Mouse (Mus musculus) frontal cortex, postnatal 36 days (tissue): Measurements from ENCODE around the gene 9630041A04Rik.

ENCODE experiments used
- DNase-seq, 2 experiments: peaks; one replicate each; pipeline ENCODE4 v3.0.0; 2022; ENCODE audit warnings: low spot score in 2 of 2

The 9630041A04Rik gene

DNA sequence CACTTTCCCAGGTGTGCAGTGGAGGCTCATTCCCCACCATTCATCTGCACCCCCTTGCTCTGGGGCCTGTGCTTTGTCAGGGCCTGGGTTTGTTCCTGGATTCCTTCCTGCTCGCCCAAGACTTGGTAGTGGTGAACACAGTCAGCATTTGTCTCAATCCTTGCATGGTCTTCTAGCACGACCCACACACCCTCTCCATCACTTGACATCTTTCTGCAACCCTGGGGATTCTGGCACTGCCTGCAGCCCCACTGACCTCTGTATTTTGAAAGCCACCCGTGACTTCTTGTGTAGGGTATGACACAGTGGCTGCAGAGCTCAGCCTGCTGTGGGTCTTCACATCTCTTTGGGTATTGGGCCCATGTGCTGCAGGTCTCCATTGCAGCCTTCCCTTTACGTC lies 57.1 kb downstream of the 9630041A04Rik start:
- DNase-seq = no peak

GRCm38 (mm10) chr9:101919324-101919723 lies 57.7 kb downstream of the 9630041A04Rik start:
- DNase-seq = no peak

DNA sequence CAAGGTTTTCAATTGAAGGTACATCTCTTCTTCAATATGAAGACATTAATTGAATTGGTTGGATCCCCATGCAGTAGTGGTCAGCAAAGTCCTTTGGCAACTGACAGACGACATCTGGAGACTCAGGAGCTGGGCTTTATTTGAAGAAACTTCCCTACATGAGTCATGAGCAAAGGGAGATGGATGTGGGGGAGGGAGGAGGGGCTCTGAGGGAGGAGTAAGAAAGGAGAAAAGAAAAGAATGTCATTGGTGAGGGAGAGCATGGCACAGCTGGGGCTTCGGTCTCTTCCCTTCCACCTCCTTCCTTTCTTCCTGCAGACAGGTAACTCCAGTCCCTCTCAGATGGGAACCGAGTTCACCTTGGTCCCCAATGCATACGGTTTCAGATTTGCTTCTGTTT lies 61.2 kb downstream of the 9630041A04Rik start:
- no peak for DNase-seq

DNA sequence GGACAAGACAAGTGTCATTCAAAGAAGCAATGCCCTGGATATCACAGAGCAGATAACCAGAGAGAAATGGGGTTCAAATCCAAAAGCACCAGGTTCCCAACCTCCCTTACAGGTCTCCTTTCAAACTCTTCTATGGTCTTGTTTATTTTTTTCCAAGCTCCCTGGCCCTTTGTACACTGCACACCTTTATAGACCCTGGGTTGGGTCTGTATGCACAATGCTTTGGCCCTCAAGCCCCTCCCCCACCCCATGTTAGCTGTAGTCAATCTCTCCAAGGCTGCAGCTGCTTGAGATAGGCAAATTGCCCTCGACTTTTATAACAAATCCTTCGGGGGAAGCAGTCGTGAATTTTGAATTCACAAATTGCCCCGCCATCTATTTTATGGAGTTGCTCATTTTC lies 63.2 kb downstream of the 9630041A04Rik start:
- no peak for DNase-seq

GRCm38 (mm10) chr9:101933946-101934573 lies 72.4 kb downstream of the 9630041A04Rik start:
- no peak for DNase-seq

- DNase-seq = no peak
Measured at GRCm38 (mm10) chr9:101934887-101935286, 73.2 kb downstream of the 9630041A04Rik start.

DNA sequence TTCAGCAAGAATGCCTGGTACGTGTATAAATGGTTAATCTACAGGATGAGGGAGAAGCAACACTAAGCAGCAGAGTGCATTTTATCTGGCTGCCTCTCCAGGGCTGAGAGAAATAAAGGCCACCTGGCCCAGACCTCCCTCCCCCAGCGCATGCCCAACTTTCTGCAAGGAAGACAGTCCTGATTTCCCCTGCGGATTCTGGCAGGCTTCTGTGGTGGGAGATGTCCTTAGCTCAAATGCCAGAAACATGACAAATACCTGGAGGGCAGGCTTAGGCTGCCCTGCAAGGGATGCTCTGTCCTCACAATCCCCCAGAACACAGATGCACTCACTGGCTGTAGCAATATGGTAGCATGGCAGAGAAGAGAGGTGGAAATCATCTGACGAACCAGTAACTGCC lies 76.4 kb downstream of the 9630041A04Rik start:
- DNase-seq = no peak

DNA sequence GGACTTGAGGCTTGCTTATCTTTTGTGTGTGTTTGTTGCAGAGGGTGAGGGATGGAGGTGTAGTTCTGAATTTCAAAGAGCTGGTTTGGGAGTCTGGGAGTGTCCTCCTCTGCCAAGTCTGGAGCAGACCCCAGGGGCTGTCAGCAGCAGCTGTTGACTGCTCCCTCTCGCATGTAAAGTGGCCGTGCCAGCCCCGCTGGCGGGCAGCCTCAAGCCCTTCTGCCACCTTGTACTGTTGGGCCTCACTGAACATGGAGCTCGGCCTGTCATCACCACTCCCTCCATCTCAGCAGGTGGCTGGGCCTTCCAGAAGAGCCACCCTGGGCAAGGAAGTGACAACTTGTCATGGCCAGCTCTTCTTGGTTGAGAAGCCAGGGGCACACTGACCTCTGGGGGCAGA lies 77.4 kb downstream of the 9630041A04Rik start:
- DNase-seq = no peak

GRCm38 (mm10) chr9:101940182-101940581 lies 78.5 kb downstream of the 9630041A04Rik start:
- no peak for DNase-seq

DNA sequence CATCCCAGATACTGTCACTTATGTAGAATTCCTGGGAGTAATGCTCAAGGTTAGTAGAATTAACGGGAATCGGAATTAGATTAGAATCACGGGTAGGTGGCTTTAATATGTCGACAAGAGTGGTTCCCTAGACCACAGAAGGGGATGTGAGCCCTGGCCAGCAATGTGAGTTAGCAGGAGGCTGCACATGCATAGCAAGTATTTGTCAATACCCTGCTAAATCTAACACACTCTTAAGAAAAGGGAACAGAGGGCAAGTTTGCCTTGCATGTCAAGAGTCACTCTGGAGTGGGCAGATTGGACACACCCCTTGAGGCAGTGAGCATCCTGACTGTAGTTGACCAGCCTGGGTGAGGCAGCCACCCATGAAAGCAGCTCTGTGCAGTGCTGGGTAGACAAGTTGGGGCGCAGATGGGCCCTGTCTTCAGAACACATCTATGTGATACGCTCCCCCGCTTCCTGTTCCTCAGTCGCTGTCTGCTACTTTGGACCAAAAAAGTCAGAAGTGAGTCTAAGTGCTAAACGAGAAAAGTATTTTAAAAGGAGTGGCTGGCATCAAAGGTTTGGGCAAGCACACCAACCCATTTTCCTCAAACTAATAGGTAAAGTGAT lies 80.5 kb downstream of the 9630041A04Rik start:
- no peak for DNase-seq

DNA sequence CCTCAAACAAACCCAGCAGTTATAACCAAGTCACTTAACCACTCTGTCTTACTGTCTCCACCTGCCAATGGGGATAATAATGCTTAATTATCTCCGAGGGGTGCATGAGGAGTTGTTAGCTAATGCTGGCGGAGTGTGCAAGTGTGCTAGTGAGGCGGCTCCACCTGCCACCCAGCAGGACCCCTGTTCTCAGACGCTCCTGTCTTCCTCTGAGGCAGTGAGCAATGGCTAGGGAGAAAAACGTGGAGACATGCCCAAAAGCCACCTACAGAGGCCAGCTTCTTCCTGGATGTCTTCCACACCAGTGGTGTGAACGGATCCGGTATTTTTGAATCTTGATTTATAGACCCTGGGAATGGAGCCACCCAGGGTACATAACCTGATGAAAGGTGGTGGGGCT lies 83.7 kb downstream of the 9630041A04Rik start:
- DNase-seq = no peak

DNA sequence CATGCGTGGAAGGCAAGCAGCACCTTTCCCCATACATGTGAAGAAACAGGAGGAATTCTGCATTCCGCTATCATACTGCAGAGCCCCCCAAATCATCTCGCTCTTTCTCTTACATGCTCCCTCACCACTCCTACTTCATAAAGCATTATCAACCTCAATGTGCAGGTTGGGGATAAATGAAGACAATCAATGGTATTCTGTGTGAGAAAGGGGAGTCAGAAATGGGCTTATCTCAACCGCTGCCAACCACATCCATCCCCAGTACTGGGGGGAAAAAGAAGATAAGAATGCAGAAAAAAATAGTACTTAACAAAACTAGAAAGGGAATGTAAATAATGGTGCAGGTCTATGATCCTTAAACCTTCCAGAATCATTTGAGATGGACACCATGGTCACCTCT lies 84.2 kb downstream of the 9630041A04Rik start:
- DNase-seq = no peak

- DNase-seq = no peak
Measured at GRCm38 (mm10) chr9:101950101-101950500, 88.5 kb downstream of the 9630041A04Rik start.

DNA sequence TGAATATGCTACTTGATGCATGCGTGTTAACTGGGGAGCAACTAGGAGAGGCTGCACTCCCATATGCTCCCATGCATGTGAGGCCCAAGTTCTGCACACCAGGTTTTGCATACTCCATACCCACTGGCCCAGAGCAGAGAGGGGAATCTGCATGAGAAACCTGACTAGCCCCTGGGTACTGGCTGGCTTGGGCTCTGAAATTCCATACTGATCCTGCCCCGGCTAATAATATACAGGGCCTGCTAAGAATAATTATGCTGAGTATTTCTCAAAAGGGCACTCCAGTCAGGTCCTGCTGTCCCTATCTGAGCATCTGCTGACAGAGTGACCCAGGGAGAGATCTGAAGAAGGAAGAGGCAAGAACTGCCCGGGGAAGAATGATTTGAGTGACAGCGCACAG lies 92.9 kb downstream of the 9630041A04Rik start:
- no peak for DNase-seq

DNA sequence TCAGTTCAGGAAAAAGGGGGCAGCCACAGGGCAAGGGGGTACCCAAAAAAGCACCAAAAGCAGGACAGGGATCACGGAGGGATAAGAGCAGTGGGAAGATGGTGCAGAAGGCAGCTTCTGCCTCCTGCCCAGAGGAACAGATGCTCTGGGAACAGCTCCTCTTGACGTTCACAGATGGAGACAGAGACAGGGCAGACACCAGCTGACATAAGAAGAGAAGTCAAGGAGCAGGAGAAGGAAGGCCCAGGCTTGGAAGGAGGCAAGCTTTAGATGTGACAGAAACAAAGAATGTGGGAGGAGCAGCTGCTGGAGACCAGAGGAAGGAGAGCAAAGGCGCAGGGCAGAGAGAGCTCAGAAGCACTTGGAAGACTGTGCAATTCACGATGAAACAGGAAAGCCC lies 94.6 kb downstream of the 9630041A04Rik start:
- DNase-seq = peak; percentile 15 to 24

DNA sequence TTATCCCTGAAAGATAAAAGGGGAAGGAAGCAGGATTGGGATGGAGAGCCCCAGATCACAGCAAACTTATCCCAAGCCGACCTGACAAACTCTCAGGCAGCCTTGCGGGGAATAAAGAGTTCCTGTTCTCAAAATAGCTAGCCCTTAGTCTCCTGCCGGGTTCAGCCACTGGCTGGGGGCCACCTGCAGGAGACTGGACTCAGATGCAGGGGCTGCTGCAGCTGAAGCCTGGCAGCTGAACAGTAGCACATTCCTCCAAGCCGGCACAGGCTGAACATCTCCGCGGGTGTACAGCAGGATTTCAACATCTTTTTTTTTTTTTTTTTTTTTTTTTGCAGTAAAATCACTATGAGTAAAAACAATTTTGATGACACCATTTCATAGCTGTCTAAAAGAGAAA lies 110.2 kb downstream of the 9630041A04Rik start:
- peak in 1 of 2 experiments; percentile 7 for DNase-seq

GRCm38 (mm10) chr9:101972314-101972713 lies 110.7 kb downstream of the 9630041A04Rik start:
- DNase-seq = no peak

- DNase-seq = peak; percentile 10 to 41
Measured at GRCm38 (mm10) chr9:101976884-101977465, 115.3 kb downstream of the 9630041A04Rik start.

- no peak for DNase-seq
Measured at GRCm38 (mm10) chr9:101981161-101981560, 119.5 kb downstream of the 9630041A04Rik start.

- no peak for DNase-seq
Measured at GRCm38 (mm10) chr9:101982378-101982777, 120.7 kb downstream of the 9630041A04Rik start.

DNA sequence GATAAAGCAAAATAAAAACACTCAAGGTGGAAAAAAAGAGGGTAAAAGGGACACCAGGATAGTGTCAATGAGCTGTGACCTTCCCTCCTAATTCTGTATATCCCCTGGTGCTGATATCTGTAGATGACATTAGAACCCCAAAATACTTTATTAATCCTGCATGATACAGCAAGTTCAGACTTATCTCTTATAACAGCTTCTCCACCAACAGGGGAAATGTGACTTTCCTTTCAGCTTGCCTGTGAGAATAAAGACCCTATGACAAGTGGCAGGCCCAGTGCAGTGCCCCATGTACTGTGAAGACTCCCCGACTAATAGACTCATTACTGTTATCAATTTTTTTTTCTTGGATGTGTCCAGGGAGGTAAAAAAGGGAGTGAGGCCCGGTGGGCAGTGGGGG lies 125.3 kb downstream of the 9630041A04Rik start:
- DNase-seq = no peak

DNA sequence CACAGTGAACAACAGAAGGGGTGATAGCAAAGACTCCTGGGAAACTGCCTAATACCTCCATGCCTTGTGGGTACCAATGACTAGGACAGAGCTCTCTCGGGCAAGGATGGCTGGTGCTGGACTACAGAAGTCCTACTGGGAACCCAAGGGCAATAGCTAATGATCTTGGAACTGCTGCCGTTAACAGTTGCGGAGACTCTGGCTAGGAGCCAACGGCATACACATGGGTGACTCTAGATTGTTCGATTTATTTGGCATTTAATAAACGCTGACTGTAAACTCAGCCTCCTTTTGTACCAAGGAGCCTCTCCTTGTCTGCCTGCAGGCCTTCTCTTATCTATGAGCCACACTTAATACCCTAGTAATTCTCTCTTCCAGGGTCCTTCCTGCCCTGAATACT lies 128.4 kb downstream of the 9630041A04Rik start:
- DNase-seq = no peak

DNA sequence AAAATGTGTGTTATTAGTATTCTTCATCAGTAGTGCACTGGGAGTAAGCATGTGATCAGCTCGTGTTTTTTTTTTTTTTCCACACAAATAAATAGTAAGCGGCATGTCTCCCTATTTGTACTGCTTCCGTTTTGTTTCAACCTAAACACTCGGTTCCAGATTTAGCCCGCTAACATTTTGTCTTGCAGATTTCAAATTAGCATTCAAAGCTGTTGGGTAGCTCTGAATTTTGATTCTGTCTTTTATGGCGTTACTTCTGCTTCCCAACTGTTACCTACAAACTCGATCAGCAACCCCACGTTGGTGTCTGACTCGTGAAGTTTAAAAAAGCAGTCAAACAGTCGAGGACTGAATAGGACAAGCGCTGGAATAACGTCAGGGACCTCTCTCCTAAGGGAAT lies 129.2 kb downstream of the 9630041A04Rik start:
- peak in 1 of 2 experiments; percentile 22 for DNase-seq
